Mouse (Mus musculus) adrenal gland, postnatal 14 days (tissue): ENCODE results near the gene Lhpp. TPM values are rescaled to one million over a fixed set of nuclear protein-coding genes. Genes with fewer than 3 reads are reported as not detected.
"Not testable (repeated sequence)": the region's sequence is repeated elsewhere in the genome, so short reads cannot be mapped to it uniquely, and the experiment has no call there.

Experiments used
- DNase-seq: peaks from one replicate; pipeline ENCODE4 v3.0.0; 2021; ENCODE audit warnings: mixed read lengths
- total RNA-seq: library from RNA; stranded (reverse); gene quantifications from 2 replicates; pipeline ENCODE4 v1.2.3, GENCODE M21; 2021

Gene Lhpp
- total RNA-seq, 1 experiment from 2014 or later = 18.1 TPM

DNA sequence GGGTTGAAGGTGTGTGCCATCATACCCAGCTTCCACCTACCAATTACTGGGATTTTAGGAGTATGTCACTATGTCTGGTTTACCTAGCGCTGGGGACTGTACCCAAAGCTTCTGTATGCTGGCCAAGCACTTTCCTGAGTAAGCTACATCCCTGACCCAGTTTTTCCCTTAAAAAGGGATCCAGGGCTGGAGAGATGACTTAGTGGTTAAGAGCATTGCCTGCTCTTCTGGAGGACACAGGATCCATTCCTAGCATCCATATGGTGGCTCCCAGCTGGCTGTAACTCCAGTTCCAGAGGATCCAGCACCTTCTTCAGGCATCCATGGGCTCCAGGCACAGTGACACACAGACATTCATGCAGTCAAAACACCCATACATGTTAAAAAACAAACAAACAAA is 36.1 kb downstream of the Lhpp start:
- no peak for DNase-seq

DNA sequence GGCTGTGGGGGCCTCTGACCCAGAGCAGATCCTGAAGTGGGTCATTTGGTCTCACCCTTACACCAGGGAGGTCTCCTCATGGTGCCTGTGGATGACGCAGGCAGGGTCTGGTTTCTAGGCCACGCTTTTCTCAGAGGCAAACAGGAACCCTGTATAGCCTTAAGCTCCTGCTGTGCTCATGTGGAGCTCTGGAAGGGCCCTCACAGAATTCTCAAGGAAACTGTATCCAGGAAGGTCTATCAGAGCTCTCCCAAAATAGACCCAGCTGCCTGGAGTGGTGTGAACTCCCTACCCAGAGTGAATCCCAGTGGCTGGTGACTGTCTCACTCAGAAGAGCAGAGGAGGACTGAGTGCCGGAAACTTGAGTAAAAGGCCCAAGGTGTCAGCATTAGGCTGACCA is 44.0 kb downstream of the Lhpp start:
- no peak for DNase-seq

DNA sequence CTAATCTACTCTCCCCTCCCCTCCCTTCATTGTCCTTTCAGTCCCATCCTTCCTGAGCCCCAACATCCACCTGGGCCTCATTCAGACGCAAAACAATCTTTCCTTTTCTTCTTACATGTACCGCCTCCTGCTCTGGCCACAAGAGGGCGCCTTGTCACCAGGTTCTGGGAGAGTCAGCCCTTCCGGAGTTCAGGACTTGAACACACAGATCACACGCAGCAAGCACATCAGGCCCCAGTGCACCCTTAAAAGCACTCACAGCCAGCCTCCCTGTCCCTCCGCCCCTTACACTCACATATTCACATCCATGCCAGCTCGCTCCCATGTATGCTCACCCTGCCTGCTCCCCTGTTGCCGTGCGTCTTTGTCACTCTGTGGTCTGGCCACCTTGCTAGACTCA is 45.6 kb downstream of the Lhpp start:
- DNase-seq = peak; percentile 94

DNA sequence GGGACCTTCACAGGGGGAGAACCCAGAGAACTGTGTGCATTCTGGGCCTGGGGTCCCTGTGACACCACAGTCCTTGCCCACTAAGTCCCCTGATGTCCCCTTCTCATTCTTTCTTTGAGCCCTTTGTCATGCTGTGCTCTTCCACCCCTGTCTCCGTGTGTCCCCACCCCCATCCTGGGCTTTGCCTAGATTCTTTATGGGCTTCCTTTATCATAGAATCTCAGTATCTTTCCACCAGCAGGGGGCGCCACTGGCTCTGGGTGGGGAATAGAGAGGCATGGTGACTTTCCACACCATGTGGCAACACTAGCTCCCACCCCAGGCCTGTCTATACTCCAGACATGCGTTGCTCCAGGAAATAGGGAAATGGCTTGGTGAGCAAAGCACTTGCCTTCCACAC is 46.1 kb downstream of the Lhpp start:
- peak; percentile 98 for DNase-seq

DNA sequence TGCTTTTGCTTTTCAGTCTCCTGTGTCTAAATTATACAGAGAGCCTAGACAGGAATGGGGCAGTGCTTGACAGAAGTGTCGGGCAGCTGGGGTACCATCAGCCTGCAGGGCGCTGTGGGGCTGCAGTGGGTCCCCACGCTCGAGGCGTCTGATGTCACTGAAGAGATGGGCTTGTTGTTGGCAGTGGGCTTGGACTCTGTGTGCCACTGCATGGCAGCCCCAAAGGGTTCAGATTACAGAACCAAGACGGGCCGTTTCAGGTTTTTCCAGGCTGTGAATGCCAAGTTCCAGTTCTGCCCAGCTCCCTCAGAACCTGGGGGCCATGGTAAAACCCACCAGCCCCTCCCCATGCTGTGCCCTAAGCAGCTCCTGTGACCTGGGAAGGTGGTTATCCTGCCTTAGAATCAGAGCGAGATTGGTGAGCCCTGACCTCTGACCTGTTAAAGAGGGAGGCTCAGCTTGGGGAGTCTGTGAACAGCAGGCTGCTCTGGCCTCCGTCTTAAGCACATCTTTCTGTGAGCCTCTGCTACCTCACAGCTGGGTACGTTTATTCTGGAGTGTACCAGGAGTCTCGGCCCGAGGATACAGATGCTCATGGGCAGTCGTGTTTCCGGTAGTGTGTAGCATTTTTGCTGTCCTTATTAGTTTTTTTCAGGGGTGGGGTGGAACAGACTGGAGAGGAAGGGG is 47.1 kb downstream of the Lhpp start:
- no peak for DNase-seq

DNA sequence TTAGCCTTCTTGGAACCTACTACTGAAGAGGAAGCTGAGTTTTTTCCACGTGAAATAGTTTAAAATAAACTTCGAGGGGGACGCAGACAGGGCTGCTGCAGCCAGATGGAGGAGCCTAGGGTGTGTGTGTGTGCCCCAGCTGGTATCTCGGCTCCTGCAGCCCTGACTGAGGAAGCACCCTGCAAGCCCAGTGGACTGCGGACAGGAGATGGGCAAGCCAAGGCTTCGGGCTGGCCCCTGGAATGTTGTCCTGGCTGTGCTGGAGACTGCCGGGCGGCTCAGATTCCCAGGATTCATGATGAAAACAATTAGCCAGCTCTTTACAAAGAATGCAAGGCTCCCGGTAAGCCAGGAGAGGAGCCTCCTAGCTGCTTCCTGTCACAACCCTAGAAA is 47.6 kb downstream of the Lhpp start:
- no peak for DNase-seq

DNA sequence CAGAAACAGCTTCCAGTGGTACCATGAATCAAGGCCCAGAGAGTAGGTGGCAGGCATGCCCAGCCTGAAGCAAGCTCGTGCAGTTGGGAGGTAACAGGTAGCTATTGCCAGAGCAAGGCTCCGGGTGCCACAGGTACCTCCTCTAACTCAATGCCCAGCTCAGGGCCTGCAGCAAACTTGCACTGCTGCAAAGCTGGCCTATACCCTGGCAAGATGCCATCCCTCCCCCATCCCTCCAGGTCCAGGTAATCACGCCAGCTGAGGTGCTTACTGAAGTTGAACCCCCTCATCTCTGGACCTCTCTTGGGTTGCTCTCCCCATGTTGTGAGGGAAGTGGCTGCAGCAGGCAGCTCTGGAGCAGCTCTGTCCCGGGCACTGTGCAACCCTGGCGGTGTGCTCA is 48.2 kb downstream of the Lhpp start:
- DNase-seq = no peak

DNA sequence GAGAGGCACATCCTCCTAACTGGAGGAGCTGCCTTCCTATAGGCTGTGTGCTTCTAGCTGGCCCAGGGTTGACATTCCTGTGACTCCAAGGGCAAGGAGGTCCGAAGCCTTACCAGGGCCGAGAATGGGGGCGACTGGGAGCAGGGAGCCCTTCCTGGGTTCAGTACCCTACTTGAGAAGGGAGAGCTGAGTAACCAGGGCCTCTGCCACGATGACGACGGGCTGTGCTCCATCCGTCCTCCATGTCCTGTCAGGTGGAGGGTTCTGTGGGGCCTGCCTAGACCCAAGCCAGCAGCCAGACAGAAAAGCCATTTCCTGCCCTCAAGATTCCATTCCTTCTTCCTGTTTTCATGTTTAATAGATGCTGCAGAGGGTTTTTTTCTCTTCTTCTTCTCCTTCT is 49.2 kb downstream of the Lhpp start:
- DNase-seq = no peak

DNA sequence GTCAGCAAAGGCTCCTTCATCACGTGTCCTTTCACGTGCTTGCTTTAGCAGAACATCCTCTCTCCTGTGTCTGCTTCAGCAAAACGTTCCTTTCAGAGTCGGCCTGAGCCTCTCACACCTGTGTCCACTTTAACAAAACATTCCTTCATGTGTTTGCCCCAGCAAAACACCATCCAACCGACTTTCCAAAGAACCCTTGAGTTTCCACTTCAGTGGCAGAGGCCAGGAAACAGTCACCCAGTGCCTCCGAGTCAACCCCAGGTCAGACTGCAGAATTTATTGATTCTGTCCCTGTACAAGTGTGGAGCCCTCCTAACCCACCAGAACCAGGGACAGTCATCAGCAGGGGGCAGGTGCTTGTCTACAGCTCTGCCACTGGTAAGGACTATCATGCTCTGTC is 52.4 kb downstream of the Lhpp start:
- DNase-seq = not testable (repeated sequence)

DNA sequence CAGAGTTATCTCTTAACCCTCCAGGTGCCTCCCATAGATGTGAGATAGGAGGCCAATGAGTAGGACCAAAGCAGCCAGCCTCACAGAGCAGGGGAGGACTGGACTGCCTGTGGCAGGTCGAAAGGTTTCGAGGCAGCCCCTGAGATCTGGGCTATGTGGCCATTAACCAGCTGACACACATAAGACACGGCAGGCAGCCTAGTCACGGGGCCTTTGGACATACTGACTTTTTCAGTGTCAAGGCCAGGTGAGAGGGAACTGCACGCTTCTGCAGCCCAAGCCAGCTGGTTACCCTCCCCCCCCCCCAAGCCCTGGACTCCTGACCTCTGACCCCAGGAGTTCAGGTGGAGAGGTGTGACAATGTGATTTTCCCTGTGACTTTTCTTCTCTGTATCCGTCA is 54.4 kb downstream of the Lhpp start:
- DNase-seq = no peak

DNA sequence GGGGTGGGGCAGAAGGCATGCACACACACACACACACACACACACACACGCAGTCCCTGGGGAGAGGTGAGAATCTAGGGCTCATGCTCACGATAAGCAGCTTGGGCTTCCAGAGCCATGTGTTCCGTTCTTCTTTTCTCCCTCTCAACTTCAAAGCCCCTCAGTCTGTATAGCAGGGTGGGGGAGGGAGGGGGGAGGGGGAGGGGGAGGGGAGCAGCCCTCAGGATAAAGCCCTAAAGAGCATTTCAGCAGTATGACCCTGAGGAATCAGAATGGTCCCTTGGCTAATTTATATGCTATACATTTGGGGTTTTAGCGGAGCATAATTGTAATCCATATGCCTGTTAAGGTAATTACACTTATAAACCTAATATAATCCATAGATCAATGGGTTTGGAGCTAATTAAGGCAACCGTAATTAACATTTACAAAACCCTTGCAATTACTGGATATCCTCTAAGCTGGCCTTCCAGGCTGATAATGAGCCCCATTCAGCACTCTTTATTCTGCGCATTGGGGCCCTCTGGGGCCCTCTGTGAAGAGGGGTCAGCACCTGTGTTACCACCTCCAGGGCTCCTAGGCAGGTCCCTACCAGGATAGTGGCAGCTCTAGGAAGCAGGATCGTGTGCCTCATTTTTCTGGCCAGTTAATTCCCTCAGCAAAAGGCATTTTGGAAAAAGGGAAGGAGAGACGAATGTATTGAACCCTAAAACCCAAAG is 55.4 kb downstream of the Lhpp start:
- DNase-seq = no peak

DNA sequence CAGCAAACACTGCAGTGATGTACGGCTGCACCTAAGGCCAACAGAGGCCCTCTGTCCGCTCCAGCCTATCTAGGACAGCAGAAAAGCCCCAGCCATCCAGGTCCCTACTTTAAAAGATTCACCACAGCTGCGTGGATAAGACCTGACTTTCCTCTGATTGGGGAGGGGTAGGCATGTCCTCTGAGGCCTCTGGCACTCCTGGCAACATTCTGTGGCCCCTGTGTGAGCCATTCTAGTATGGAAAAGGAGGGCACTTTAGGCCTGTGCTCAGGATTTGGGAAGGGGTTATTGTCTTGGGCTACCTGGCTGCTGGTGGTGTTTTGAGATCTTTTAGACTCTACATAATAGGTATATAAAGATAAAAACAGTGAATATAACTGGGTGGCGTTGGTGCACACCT is 56.1 kb downstream of the Lhpp start:
- no peak for DNase-seq

DNA sequence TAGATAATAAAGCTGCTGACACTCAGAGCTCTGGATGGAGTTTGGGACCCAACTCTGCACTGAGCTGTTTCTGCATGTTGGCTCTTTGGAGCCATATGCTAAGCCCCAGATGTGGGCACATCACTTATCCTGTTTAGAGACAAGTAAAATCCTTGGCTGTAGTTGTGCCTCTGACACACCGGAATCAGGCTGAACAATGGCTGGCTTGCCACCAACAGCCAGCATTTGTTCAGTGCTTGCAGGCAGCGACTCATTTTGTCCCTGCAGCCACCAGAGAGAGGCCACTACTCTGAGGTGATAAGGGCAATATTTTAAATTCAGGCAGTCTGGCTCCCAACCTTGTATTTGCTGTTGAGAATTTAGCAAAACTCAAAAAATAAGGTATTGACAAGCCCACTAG is 58.2 kb downstream of the Lhpp start:
- peak; percentile 71 for DNase-seq

DNA sequence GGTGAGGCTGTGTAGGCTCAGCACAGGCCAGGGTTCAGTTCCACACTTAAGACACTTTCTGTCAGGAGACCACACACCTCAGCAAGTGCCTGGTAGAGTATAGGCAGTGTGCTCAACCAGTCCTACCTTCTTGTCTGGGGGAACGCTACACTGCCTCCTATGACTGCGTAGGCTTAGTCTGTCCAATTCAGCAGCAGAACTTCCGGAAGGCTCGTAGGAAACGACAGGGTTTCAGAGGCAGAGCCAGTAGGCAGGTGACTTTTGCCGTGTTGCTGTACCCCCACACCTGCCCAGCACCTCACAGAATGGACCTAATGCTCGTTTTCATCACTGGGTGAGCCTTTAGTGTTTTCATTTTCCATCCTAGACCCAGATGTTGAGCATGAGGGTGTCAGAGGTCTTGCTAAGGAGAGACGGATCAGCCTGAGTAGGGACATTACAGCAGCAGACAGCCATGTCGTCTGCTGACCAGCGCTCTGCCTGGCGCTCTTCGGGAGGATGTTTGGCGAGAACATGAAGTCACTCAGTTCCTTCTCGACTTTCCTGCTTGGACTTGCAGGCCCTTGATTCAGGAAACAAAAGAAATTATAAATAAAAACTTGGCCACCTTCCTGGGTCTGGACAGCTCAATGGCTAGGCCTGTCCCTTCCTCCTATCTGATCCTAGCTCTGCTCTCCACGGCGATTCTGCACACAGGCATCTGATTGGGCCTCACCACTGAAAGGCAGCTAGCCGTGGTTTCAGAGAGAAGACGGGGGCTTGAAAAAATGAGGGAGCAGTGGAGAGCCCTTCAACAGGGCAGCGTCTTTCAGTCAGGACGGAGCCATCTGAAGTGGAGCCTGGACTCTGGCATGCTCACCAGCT is 59.8 kb downstream of the Lhpp start:
- DNase-seq = peak; percentile 29

DNA sequence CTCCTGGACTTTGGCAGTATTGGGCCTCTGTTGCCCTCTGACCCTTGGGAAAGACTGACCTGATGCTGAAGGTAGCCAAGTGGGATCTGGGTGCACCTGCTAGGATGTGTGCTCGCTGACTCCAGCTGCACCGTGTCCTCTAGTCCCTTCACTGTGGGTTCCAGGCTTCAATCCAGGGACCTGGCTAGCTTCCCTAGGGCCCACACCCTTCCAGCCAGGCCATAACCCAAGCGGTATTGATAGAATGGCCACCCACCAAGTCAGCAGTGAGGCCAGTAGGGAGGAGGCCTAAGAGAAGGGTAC is 60.4 kb downstream of the Lhpp start:
- peak; percentile 62 for DNase-seq

DNA sequence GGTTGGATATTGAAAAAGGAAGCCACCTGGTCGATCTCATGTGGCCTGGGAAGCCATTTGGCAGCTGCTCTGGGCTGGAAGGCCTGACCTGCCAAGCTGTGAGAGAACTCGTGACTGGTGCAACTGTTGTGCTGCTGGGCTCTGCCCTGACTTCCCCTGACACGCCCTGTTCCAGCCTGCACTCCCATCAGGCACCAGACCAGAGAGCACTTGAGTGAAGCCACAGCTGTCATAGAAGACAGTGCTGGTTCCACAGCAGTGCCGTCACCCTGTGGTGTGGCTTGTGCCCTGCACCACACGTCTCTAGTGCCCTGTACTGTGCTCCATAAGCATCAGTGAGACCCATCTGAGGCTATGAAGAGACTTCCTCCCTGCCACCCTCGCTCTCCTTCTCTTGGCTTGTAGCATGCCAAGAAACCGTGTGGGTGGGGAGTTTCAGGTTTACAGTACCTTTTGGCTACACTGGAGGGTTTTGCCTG is 62.1 kb downstream of the Lhpp start:
- DNase-seq = peak; percentile 65

DNA sequence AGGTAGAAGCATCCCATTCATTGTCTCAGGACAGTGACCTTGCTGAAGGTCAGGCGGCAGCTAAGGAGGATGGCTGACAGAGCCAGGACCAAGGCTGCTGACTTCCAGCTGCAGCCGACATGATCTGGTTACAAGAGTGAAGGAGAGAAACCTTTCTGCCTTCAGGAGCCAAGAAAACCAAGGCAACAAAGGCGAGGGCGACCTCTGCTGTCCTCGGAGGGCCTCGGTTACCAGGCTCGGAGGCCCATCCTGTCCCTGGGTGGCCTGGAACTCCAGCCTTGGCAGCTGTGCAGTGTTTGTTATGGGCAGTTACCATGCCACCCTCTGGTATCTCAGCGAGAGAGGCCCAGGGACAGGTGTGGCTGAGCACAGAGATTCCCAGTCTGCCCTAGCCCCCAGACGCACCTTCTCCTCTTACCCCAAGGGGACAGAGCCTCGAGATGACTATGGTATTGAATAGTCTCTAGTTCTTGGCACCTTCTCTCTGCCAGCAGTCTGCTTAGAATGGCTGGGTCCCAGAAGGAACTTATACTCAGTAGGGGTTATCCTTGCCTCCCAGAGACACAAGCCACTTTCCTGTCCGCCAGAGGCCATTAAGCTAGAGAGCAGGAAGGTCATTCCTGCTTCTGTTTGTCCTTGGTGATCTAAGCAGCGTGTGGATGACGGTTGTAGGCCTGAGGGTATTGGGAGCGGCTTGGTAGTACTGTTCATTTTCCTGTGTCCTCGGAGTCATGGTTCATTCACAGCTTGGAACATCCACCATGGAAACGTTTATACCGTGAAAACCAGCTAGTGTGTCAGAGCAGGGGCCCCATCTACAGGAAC is 63.7 kb downstream of the Lhpp start:
- DNase-seq = peak; percentile 84

DNA sequence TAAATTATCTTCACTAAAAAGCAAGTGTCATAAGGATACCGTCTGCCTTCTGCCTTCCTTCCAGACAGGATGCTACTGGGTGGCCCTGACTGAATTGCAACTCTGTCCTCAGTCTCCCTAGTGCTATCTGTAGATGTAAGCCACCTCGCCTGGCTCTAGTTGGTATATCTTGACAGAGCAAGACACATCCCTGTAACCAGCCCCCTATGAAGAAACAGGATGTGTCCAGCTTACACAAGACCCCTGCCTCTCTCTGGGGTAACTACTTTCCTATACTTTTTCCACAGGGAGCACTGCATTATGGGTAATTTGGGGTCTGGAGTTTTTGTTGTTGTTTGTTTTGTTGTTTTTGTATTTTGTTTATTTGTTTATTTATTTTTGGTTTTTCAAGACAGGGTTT is 65.5 kb downstream of the Lhpp start:
- DNase-seq = no peak

DNA sequence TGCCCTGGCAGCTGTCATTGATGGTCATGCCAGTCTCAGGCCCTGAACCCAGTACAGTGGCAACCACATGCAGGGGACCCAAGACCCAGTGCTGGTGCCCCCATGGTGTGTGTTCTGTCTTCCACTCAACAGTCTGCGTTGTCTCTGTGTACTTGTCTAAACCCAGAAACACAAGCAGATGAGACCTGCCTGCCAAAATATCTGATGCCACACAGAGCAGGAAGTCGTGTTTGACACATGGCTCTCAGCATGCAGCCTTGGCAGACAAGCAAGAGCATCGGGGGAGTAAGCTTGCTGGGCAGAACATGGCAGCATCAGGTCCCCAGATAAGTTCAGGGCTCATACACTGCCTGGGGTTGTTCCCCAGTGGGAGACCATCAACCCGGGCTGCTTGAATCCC is 68.7 kb downstream of the Lhpp start:
- DNase-seq = no peak

DNA sequence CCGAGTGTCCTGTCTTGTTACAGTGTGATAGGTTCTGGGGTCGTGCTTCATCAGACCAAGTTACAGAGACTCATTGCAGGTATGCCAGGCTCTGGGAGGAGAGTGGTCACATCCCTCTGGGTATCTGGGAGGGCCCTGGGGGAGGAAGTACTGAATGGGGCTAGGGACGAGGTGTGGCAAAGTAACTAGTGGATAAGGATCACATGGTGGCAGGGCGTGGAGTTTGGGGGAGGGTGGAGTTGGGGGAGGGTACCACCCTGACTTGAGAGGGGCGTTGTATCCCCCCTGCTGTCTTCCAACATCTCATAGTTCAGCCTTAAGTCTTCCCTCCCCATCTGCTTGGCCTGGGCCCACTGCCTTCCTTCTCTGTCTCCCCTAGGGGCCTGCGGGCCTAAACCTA is 69.1 kb downstream of the Lhpp start:
- no peak for DNase-seq

DNA sequence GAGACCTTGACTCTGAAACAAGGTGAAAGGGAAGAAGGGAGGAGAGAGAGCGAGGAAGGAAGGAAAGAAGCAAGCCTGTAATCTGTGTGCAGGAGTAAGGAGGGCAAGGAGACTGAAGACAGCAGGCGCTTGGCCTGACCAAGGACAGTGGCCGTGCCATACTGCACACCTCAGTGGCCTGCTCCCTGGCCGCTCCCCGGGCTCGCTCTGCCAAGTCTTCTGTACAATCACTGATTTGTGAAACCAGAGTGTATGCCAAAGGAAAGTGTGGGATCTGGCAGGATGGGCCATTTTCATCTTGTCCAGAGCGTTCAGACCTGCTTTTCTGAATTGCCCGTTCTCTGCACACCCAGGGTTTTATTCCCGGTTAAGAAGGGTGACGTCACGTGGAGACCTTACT is 70.9 kb downstream of the Lhpp start:
- peak; percentile 24 for DNase-seq

DNA sequence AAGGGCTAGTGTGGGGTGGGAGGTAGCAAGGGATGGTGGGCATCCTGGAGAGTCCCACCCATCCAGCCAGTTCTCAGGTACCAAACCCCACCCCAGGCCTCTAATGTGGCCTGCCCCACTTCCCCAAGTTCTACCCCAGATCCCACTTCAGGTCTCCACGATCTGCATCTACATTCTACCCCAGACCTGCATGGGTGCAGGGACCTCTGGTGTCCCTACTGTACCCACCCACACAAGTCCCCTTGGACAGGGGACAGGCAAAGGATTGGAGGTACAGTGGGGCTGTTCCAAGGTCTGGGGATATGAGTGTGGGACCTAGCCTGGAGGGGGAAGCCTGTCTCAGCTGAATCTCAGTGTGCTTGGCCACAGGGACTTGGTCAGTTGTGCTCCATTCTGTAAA is 71.4 kb downstream of the Lhpp start:
- DNase-seq = no peak
